Mouse (Mus musculus): ENCODE measurements around the gene Fbxl3.

The Fbxl3 gene

DNA sequence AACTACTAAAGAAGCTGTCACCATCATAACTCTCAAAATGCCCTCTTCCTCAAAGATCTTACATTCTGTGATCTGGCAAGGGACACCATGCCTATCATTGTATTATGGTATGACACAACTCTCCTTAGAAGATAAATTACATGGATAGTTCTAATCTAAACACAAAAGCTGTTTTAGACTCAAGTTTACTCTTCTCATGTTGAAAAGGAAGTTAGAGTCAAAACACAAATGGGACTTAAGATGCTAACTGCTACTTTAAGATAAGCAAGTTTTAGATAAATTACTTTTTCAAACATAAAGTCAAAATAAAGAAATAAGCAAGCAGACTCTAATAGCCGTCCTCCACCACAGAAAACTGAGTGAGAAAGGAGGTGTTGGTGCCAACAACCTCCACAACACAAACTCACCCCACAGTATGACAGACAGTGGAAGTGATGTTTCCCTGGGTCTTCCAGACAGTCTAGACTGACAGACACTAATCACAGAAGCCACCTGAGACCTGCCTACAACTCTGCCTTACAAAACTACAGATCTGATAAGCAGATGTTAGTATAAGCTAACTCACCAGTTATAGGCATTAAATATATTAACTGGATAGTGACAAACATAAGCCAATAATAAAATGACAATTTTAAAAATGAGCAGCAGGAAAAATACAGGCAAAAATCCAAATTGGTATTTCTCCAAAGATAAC lies 13.4 kb downstream of the Fbxl3 start:
- DNase-seq (ENCODE audit: low read depth, low spot score): no peak

- DNase-seq (ENCODE audit: low read depth, low spot score): no peak
These were observed 20.0 kb downstream of the Fbxl3 start for GRCm38 (mm10) chr14:103079209-103079977.

DNA sequence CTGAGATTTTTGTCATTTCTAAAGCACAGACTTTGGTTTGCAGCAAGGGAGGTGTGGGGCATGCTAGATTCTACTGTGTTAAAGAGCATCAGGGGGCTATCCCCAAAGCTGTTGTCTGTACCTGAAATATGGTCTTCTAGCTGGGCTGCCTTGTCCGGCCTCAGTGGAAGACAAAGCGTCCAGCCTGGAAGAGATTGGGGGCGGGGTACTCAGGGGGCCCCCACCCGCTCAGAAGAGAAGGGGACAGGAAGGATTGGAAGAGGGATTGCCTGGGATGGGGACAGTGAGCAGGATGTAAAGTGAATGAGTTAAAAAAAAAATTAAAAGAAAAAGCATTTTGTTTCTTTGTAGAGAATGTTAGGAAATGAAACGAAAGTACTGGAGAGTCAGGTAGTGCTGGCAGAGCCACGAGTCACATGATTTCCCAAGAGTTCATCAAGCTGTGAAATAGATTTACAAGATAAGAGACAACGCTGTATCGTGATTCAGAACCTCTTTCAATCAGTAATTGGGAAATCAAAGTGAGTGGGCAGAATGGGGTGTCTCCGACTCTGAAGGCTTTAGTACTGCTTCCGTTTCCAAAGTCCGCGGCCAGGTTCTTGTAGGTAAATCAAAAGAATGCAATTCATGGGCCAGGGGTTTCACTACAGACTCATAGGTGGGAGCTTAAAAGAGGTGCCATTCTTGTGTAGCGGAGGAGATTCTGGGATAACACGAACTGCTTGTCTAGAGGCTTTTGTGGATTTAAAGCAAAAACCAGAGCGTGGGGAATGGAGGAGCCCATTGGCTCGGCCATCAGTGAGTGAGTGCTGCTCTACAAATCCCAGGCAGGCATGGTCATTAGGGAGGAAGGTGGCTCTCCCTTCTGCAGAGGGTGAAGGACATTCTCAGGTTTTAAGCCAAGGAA lies 21.1 kb downstream of the Fbxl3 start:
- DNase-seq (ENCODE audit: low read depth, low spot score): peak; percentile 74

DNA sequence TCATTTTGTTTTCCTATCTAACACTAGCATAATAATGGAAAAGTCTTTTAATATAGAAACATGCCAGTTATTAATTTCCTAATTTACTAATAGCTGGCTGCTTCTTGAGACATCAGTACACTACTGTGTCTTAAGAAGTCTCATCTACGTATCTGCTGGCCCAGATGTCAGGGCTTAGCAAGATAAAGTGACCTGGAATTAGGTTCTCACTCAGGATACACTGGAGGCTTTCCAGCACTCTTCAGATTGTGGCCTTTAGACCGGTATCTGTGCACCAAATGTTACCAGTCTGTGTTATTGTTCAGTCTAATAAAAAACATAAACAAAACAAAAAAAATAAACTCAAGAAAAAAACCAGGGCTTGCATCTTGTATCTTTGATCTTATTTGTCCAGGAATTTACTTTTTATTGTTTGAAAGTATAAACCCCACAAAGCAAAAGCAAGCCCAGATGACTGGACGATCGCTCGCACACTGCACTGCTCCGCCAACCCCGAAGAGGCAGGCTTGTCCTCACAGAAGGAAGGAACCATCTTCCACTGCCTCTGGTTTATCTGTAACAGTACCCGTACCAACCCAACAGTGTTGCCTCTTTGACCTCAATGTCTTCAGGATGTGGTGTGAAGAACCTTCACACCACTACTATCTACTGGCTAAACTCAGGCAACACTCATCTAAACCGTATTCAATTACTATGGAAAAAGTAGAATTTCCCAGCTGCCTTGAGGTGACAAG lies 21.9 kb downstream of the Fbxl3 start:
- no peak for DNase-seq (ENCODE audit: low read depth, low spot score)

DNA sequence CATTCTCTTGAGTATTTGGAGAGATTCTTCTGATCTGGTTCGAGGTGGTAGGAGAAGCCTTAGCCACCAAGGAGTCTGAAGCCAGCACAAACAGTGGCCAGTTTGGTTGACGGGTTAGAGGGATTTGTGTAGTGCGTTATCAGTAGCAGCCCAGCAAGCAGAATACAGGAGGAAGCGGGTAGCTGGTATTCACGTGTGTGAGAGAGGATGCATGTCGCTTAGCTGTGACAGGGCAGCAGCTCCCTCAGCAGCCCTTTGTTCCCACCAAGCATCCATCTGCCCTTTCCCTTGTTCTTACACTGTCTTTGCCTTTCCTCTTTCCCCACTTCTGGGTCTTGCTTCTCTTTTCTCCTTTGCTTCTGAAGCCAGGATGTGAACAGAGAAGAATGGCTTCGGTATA lies 24.2 kb downstream of the Fbxl3 start:
- DNase-seq (ENCODE audit: low read depth, low spot score): no peak

GRCm38 (mm10) chr14:103073825-103074224 lies 25.5 kb downstream of the Fbxl3 start:
- DNase-seq (ENCODE audit: low read depth, low spot score): peak; percentile 39

DNA sequence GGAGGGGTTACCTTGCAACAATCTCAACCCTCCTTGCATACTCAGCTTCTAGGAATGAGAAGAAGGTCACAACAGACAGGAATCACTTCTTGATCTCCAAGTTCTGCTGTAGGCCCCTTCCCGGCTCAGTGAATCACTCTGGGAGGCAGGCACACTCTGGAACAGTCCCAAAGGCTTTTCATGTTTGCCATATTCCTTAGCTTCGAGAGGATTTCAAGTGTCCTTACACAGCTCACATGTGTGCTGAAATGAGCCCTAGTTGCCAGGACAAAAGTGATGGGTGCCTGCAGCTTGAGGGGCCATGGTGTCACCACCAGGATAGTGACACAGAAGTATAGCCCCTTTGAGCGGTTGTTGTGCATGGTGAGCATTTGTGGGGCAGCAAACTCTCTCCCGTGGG lies 26.6 kb downstream of the Fbxl3 start:
- no peak for DNase-seq (ENCODE audit: low read depth, low spot score)

DNA sequence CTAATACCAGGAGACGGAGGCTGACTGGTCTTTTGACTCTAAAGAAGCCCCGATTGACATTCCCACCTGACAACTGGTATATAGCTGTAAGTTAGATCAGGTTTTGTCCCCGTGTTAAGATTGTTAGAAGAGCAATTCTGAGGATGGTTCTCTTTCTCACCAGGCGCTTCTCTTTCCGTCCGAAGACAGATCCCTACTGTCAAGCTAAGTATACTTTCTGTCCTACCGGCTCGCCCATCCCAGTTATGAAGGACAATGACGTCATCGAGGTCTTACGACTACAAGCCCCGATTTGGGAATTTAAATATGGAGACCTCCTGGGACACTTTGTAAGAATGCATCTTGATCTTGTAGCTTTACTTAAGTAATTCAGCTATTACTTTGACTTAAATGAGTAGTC lies 27.9 kb downstream of the Fbxl3 start:
- no peak for DNase-seq (ENCODE audit: low read depth, low spot score)

- DNase-seq (ENCODE audit: low read depth, low spot score): no peak
These were observed 28.6 kb downstream of the Fbxl3 start for GRCm38 (mm10) chr14:103070790-103071189.

DNA sequence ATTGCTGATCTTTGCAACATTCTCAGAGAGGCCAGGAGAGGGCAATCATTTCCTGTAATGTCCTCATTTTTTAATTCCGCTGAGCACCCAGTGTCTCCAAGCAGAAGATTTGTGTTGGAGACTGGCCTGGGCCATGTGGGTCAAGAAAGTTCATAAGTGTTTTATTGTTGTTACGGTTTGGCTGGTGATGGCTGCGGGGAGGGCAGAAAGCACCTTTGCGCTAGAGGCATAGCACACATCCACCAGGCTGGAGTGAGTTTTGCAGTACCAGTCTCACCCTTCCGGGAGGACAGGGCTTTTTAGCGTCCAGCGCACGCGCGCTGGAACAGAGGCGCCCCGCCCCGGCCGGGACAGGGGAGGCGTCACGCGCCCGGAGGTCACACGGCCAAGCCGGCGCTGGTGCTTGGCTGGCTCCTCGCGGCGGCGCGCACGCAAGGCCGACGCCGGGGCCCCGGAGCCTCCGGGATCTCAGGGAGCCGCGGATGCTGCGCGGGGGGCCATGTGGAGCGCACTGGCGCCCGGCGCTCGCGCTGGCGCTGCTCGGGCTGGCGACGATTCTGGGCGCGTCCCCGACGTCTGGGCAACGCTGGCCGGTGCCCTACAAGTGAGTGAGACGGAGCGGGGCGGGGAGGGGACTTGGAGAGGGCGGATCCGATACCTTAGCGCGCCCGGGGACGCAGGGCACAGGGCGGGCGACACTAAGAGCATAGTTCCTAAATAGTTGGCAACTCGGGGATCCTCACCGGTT lies 29.3 kb downstream of the Fbxl3 start, which contains the start of gene Cln5:
TSS of gene Cln5 (plus strand) at position 353 of the 748 bp plus-strand sequence.
- DNase-seq (ENCODE audit: low read depth, low spot score): peak; percentile 90

GRCm38 (mm10) chr14:103069465-103069863 lies 29.9 kb downstream of the Fbxl3 start:
- DNase-seq (ENCODE audit: low read depth, low spot score): no peak

GRCm38 (mm10) chr14:103065294-103066167 lies 33.8 kb downstream of the Fbxl3 start:
- DNase-seq (ENCODE audit: low read depth, low spot score): peak; percentile 72

- DNase-seq (ENCODE audit: low read depth, low spot score): peak; percentile 90
These were observed 39.9 kb downstream of the Fbxl3 start for GRCm38 (mm10) chr14:103059495-103059894.

GRCm38 (mm10) chr14:103058998-103059397 lies 40.4 kb downstream of the Fbxl3 start:
- no peak for DNase-seq (ENCODE audit: low read depth, low spot score)

DNA sequence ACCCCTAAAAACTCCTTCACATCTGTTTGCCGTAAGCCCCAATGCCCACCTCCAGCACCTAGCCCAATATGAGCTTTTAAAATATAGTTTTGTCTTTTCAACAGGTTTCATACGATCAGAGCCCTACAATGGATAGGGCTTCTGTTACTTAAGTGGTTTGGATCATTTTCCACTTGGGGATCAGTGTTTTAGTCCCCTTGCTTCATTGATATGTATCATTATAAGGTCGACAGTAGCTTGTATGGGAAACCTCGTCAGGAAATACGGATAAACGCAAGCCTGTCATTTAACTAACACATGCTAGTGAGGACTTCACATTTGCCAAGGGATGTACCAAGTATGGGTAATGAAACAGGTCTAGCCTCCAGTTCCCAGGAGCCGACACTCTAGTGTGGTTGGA lies 42.8 kb downstream of the Fbxl3 start:
- no peak for DNase-seq (ENCODE audit: low read depth, low spot score)

GRCm38 (mm10) chr14:103054731-103055130 lies 44.6 kb downstream of the Fbxl3 start:
- no peak for DNase-seq (ENCODE audit: low read depth, low spot score)

- peak; percentile 91 for DNase-seq (ENCODE audit: low read depth, low spot score)
These were observed 48.1 kb downstream of the Fbxl3 start for GRCm38 (mm10) chr14:103051159-103051769.

- no peak for DNase-seq (ENCODE audit: low read depth, low spot score)
These were observed 50.9 kb downstream of the Fbxl3 start for GRCm38 (mm10) chr14:103048292-103049086.
